Mouse (Mus musculus) MEL (cell line): ENCODE measurements around the gene Sftpd. TPM values are rescaled to one million over a fixed set of nuclear protein-coding genes. Genes with fewer than 3 reads are reported as not detected.

Source experiments
- DNase-seq: peaks from one replicate; pipeline ENCODE4 v3.0.0; 2011; ENCODE audit warnings: low read depth, low spot score
- H3K27ac ChIP-seq: 2 replicates; pipeline ENCODE4 v1.5.1; 2012; ENCODE audit warnings: low read depth, mild to moderate bottlenecking, control low read depth, low read length, moderate library complexity; ENCODE audit not compliant: control insufficient read depth
- H3K27me3 ChIP-seq, 2 experiments: fragments of 150-350 bp in 1 of 2; sonication (generic) in 1 of 2; 2 replicates each; pipeline ENCODE4 v1.6.1; 2012; ENCODE audit warnings: low read length in 2 of 2, mild to moderate bottlenecking in 2 of 2, improper control_type of control experiment in 1 of 2, moderate library complexity in 1 of 2; ENCODE audit not compliant: insufficient read depth in 2 of 2, control insufficient read depth in 1 of 2
- H3K36me3 ChIP-seq, 2 experiments: 2 replicates each; pipeline ENCODE4 v1.6.1; 2012 to 2014; ENCODE audit warnings: low read length in 2 of 2, improper control_type of control experiment in 1 of 2, inconsistent platforms in 1 of 2, mild to moderate bottlenecking in 1 of 2; ENCODE audit not compliant: insufficient read depth in 2 of 2, control insufficient read depth in 1 of 2
- H3K4me1 ChIP-seq, 2 experiments: fragments of 150-350 bp in 1 of 2; sonication (generic) in 1 of 2; 2 replicates each; pipeline ENCODE4 v1.6.1; 2012; ENCODE audit warnings: low read length in 2 of 2, improper control_type of control experiment in 1 of 2, mild to moderate bottlenecking in 1 of 2; ENCODE audit not compliant: insufficient read depth in 2 of 2, control insufficient read depth in 1 of 2
- H3K4me3 ChIP-seq, 2 experiments: fragments of 150-350 bp in 1 of 2; sonication (generic) in 1 of 2; 2 replicates each; pipeline ENCODE4 v1.5.1; 2012; ENCODE audit warnings: low read depth in 2 of 2, low read length in 2 of 2, mild to moderate bottlenecking in 2 of 2, moderate library complexity in 2 of 2, control low read depth in 1 of 2, improper control_type of control experiment in 1 of 2; ENCODE audit not compliant: control insufficient read depth in 1 of 2, insufficient read depth in 1 of 2
- H3K79me2 ChIP-seq: 2 replicates; pipeline ENCODE4 v1.6.1; 2012; ENCODE audit warnings: mild to moderate bottlenecking, low read length, moderate library complexity; ENCODE audit not compliant: control insufficient read depth, poor library complexity, insufficient read depth
- H3K9ac ChIP-seq: 2 replicates; pipeline ENCODE4 v1.6.1; 2012; ENCODE audit warnings: low read depth, mild to moderate bottlenecking, control low read depth, low read length, moderate library complexity; ENCODE audit not compliant: control insufficient read depth, poor library complexity, severe bottlenecking
- H3K9me3 ChIP-seq: fragments of 150-350 bp; sonication (generic); replicated peaks from 2 replicates; pipeline ENCODE4 v1.6.1; 2012; ENCODE audit warnings: mild to moderate bottlenecking, low read length, improper control_type of control experiment, moderate library complexity; ENCODE audit not compliant: insufficient read depth
- CHD2 ChIP-seq: IDR thresholded peaks from 2 replicates; pipeline ENCODE4 v1.6.1; 2011; ENCODE audit warnings: low read length, improper control_type of control experiment
- ETS1 ChIP-seq: IDR thresholded peaks from 2 replicates; pipeline ENCODE4 v1.6.1; 2012; ENCODE audit warnings: low read depth, mild to moderate bottlenecking, inconsistent platforms, low read length, improper control_type of control experiment, moderate library complexity
- GATA1 ChIP-seq: IDR thresholded peaks from 2 replicates; pipeline ENCODE4 v1.6.1; 2011; ENCODE audit warnings: low read depth, low read length, improper control_type of control experiment
- HCFC1 ChIP-seq: IDR thresholded peaks from 2 replicates; pipeline ENCODE4 v1.6.1; 2012; ENCODE audit warnings: low read depth, mild to moderate bottlenecking, inconsistent platforms, low read length, improper control_type of control experiment, moderate library complexity
- MXI1 ChIP-seq: IDR thresholded peaks from 2 replicates; pipeline ENCODE4 v1.6.1; 2011; ENCODE audit warnings: mild to moderate bottlenecking, low read depth, low read length, improper control_type of control experiment
- MYB ChIP-seq: IDR thresholded peaks from 2 replicates; pipeline ENCODE4 v1.6.1; 2011; ENCODE audit warnings: mild to moderate bottlenecking, low read depth, low read length, improper control_type of control experiment
- MYC ChIP-seq: IDR thresholded peaks from 2 replicates; pipeline ENCODE4 v1.6.1; 2011; ENCODE audit warnings: low read depth, mild to moderate bottlenecking, low read length, improper control_type of control experiment, moderate library complexity
- NELFE ChIP-seq: IDR thresholded peaks from 2 replicates; pipeline ENCODE4 v1.6.1; 2011; ENCODE audit warnings: low read depth, low read length, improper control_type of control experiment
- POLR2AphosphoS5 ChIP-seq: IDR thresholded peaks from 2 replicates; pipeline ENCODE4 v1.6.1; 2012; ENCODE audit warnings: low read depth, borderline replicate concordance, mild to moderate bottlenecking, inconsistent platforms, low read length, moderate library complexity, mixed read lengths
- RAD21 ChIP-seq: IDR thresholded peaks from 2 replicates; pipeline ENCODE4 v1.6.1; 2011; ENCODE audit warnings: mild to moderate bottlenecking, low read depth, low read length, improper control_type of control experiment
- SMC3 ChIP-seq: IDR thresholded peaks from 2 replicates; pipeline ENCODE4 v1.6.1; 2011; ENCODE audit warnings: low read depth, low read length, improper control_type of control experiment
- TAL1 ChIP-seq: IDR thresholded peaks from 2 replicates; pipeline ENCODE4 v1.6.1; 2012; ENCODE audit warnings: mild to moderate bottlenecking, inconsistent platforms, low read length, moderate library complexity, mixed read lengths
- TCF12 ChIP-seq: IDR thresholded peaks from 2 replicates; pipeline ENCODE4 v1.6.1; 2014; ENCODE audit warnings: low read depth, mild to moderate bottlenecking, inconsistent platforms, low read length, improper control_type of control experiment, moderate library complexity
- UBTF ChIP-seq: IDR thresholded peaks from 2 replicates; pipeline ENCODE4 v1.6.1; 2012; ENCODE audit warnings: low read depth, mild to moderate bottlenecking, inconsistent platforms, low read length, improper control_type of control experiment, moderate library complexity, borderline replicate concordance; ENCODE audit not compliant: insufficient read depth
- ZC3H11A ChIP-seq: IDR thresholded peaks from 2 replicates; pipeline ENCODE4 v1.6.1; 2012; ENCODE audit warnings: low read depth, mild to moderate bottlenecking, inconsistent platforms, low read length, improper control_type of control experiment
- ZKSCAN1 ChIP-seq: IDR thresholded peaks from 2 replicates; pipeline ENCODE4 v1.6.1; 2012; ENCODE audit warnings: low read depth, mild to moderate bottlenecking, inconsistent platforms, low read length, improper control_type of control experiment, moderate library complexity
- ZNF384 ChIP-seq: IDR thresholded peaks from 2 replicates; pipeline ENCODE4 v1.6.1; 2012; ENCODE audit warnings: low read depth, mild to moderate bottlenecking, inconsistent platforms, low read length, improper control_type of control experiment
- polyA plus RNA-seq, 2 experiments: library from polyadenylated mRNA; stranded (reverse) in 1 of 2; unstranded in 1 of 2; fragments of >175 nt in 1 of 2; fragments of >200 nt in 1 of 2; gene quantifications; 2 replicates each; pipeline versions ENCODE4 v1.2.1 to v1.2.4; 2012; ENCODE audit warnings: low replicate concordance in 2 of 2, low read depth in 1 of 2; ENCODE audit not compliant: insufficient read length in 2 of 2, insufficient read depth in 1 of 2, missing spikeins in 1 of 2
- total RNA-seq: library from RNA; depleted of rRNA; stranded (reverse); fragments of 300-350 nt; gene quantifications from 2 replicates; pipeline ENCODE4 v1.2.3, GENCODE M21; 2012; rRNA removed

The Sftpd gene
- total RNA-seq (not detected in 2 replicates), polyA plus RNA-seq (not detected)

- TF ChIP-seq CHD2, result no peak
- TF ChIP-seq TAL1, result no peak
- TF ChIP-seq MYC, result no peak
- TF ChIP-seq HCFC1, result no peak
- TF ChIP-seq SMC3, result no peak
- no peak for TF ChIP-seq POLR2AphosphoS5
- TF ChIP-seq GATA1, result no peak
- no peak for TF ChIP-seq ETS1
- no peak for TF ChIP-seq ZKSCAN1
- no peak within 1 kb of the TSS for H3K9ac ChIP-seq
- H3K4me3 ChIP-seq, result no peak within 1 kb of the TSS
- H3K79me2 ChIP-seq, result no peaks in the 10 kb centered on the region
- no peaks in the 10 kb centered on the region for H3K36me3 ChIP-seq
- no peak for DNase-seq
- H3K27ac ChIP-seq, result no peak within 1 kb of the TSS
- no peaks in the 10 kb centered on the region for H3K27me3 ChIP-seq
- no peaks in the 10 kb centered on the region for H3K4me1 ChIP-seq
- H3K9me3 ChIP-seq, result no peaks in the 10 kb centered on the region
These were observed at the start of gene Sftpd for GRCm38 (mm10) chr14:41185059-41185821. Gene Sftpd, minus strand, starts transcription at chr14:41185149.

GRCm38 (mm10) chr14:41198037-41198730 lies 13.2 kb upstream of the Sftpd start:
- no peak for DNase-seq
- H3K9me3 ChIP-seq, result no peaks in the 10 kb centered on the region
- H3K79me2 ChIP-seq, result no peaks in the 10 kb centered on the region
- no peaks in the 10 kb centered on the region for H3K27me3 ChIP-seq
- no peak overlapping the region for H3K4me3 ChIP-seq
- no peak overlapping the region for H3K9ac ChIP-seq
- H3K4me1 ChIP-seq, result no peaks in the 10 kb centered on the region
- H3K36me3 ChIP-seq, result no peaks in the 10 kb centered on the region
- no peak overlapping the region for H3K27ac ChIP-seq
- TF ChIP-seq ZNF384 (no peak), ETS1 (no peak), NELFE (no peak), ZC3H11A (no peak), POLR2AphosphoS5 (no peak), SMC3 (no peak), MYC (no peak), MYB (no peak), RAD21 (no peak), UBTF (no peak), MXI1 (no peak), TCF12 (no peak)
